Mouse (Mus musculus): ENCODE measurements at regions not wholly inside any gene's neighbourhood (a gene's known extent, or its start where the extent isn't known, plus 50 kb on each side); places are given as distances from the start of the nearest gene placed in this dataset.

GRCm38 (mm10) chr10:111746067-111746878 lies 226.2 kb upstream of the Krr1 start:
- no peak for DNase-seq

GRCm38 (mm10) chr10:111746879-111747477 lies 225.5 kb upstream of the Krr1 start:
- no peak for DNase-seq

DNA sequence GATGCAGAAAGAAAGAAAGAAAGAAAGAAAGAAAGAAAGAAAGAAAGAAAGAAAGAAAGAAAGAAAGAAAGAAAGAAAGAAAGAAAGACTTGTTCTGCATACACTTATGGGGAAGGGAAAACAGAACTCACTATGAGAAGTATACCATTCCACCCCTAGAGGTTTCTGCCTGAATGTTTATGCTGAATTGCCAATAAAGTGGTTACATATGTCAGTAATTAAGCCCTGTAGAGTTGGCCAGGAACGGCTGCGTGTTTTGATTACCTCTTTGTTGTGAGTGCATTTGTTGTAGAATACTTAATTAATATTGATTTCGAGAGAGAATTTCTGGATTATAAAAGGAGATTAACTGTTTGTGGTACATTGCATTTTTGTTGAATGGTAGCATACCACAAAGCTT lies 224.0 kb upstream of the Krr1 start:
- no peak for DNase-seq

- DNase-seq = no peak
These were observed 218.8 kb upstream of the Krr1 start for GRCm38 (mm10) chr10:111753646-111754045.

DNA sequence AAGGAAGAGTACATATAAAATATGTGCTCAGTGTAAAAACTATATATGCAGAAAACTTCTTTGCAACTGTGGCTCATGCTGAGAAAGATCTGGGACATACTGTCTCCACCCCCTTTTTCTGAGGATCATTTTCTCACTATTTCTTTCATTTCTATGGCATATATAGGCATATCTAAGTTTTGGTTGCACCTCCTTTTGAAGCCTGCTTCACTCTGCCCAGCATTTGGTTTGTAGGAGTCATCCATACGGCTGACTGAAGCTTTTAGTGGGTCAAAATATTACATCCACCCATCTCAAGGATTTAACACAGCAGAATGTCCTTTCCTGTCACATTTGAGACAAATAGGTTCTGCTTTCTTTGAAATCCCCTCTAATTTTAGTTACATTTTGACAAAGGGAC lies 216.5 kb upstream of the Krr1 start:
- DNase-seq = no peak

DNA sequence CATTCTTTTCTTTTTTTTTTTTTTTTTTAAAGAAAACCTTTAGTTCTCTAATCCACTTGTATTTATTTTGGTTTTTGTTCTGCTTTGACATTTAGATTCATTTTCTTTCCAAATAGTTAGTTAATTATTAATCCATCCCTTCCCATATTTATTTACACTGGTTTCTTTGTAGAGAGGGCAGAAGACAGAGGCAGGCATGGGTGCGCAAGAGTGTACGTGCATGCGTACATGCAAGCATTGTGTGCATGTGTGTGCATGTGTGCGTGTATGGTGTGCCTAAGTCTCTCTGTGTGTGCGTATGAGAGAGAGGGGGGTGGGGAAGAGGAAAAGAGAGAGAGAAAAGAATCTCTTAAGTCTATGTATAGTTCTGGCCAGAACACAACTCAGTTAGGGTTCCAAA lies 215.9 kb upstream of the Krr1 start:
- no peak for DNase-seq

DNA sequence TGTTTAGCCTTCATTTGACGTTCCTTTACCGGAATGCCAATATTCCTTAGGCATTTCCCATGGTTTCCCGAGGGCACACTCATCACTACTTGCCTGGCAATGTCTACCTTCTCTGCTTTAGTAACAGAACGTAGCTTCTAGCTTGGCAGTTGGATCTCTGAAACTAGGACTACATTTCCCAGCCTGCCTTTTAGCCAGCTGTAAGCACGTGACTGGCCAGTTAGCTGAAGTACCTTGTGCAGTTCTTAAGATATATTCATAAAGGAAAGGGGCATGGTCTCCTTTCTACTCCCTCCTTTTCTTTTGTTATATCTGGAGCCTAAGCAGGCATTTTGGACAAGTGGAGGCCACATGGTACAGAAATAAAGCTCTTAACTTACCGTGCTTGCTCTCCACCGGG lies 214.8 kb upstream of the Krr1 start:
- DNase-seq = no peak

DNA sequence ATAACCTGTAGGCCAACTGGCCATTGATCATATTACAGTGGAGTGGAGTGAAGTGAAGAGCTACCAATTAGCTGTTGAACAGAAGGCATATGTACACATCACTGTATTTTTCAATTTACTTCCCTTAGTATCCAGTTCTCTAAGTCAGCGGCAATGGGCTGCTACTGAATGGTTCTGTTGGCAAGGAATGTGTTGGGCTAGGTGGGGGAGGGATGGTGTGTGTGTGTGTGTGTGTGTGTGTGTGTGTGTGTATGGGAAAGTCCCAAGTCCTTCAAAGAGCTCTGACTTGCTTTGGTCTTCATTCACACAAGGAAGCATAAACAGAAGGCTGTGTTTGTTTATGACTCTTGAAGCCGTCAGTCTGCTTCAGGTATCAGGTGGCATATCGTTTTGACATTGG lies 213.0 kb upstream of the Krr1 start:
- DNase-seq = no peak

DNA sequence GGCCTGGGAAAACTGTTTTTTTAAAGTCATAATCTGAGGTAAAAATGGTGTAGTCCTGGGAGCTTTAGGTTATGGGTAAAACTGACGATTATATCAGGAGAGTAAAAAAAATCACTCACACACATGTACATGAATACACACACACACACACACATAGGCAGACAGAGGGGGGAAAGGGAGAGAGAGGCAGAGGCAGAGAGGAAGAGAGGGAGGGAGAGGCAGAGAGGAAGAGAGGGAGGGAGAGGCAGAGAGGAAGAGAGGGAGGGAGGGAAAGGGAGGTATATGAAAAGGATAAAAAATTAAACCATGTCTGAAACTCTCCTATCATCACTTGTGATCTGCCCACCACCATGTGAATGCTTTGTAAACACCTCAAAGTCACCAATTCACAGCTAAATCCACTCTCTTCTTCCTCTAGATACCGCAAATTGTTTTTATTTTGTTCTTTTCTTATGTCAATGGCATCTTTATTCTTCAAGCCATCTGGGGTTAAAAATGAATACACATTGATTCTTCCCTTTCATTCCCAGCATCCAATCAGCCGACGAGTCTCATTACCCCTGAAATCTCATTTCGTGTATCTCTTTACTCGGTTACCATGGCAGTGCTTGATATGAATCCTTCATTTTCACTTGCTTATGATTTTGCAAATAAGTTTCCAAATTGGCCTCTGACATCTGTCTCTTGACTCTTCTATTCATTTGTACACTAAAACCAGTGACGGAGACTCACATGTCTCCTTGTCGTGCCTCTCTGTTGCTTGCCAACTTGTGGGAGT lies 209.5 kb upstream of the Krr1 start:
- DNase-seq = no peak

GRCm38 (mm10) chr10:111767011-111767720 lies 205.3 kb upstream of the Krr1 start:
- DNase-seq = no peak

DNA sequence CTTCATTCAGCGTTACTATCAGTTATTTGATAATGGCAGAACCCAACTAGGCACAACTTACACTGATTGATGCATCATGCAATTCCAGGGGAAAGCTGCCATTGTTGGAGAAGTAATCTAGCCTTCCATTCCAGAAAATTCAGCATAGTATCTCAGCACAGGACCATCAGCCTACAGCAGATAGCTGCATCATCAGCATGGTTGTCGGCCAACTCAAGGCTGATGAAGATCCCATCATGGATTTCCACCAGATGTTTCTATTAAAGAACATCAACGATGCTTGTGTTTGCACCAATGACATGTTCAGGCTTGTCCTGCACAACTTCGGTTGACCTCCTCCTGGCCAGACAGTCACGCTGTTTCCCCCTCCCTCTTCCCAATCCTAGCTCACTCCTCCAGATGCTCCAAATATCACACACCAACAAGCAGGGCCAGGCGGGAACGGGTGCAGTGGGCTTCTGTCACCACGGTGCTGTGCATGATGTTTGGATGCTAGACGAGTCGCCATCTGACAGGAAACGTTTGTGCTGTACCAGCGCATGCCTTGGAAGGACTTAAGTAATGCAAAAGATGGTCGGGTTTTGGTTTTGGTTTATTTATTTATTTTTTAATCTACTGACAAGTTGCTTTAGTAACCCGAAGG lies 204.5 kb upstream of the Krr1 start:
- DNase-seq = no peak

DNA sequence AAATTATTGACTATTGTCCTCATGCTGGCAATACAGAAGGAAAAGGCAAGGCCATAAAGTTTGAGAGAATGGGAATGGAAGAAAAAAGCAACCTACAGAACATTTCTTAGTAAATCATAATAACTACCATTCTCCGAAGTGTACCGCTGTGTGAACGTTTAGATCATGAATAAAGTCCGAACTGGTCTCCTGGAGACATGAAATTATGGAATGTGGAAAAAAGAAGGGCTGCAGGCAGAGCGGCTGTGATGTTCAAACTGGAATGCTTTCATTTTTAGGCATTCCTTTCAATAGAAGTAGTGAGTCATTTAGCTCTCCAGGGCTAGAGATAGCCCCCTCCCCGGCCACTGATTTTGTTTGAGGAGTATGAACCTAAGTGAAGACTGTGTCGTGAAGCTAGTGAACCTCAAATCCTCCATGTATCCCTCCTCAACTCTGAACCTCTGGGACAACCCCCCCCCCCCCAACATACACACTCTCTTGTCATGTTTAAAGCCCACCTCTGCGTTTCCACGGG lies 202.9 kb upstream of the Krr1 start:
- no peak for DNase-seq

- no peak for DNase-seq
These were observed 202.4 kb upstream of the Krr1 start for GRCm38 (mm10) chr10:111770027-111770426.

- no peak for DNase-seq
These were observed 201.5 kb upstream of the Krr1 start for GRCm38 (mm10) chr10:111771010-111771409.

GRCm38 (mm10) chr10:111777559-111777958 lies 194.9 kb upstream of the Krr1 start:
- no peak for DNase-seq

- no peak for DNase-seq
These were observed 194.4 kb upstream of the Krr1 start for GRCm38 (mm10) chr10:111778111-111778510.

DNA sequence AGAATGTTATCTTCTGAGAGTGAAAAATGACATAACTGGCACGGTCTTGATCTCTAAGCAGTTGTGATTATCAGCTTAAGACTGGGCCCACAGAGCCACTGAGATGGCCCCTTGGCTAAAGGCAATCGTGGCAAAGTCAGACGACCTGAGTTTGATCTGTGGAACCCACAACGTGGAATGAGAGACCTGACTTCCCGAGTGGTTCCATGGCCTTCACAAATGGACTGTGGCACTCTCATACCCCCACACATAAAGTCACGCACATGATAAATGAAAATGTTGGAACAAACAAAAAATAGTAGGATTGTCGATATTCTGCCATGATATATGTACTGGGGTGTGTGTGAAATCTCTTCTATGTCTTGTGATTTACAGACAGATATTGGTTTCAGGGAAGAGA lies 192.5 kb upstream of the Krr1 start:
- no peak for DNase-seq

GRCm38 (mm10) chr10:111782195-111782810 lies 190.2 kb upstream of the Krr1 start:
- no peak for DNase-seq

DNA sequence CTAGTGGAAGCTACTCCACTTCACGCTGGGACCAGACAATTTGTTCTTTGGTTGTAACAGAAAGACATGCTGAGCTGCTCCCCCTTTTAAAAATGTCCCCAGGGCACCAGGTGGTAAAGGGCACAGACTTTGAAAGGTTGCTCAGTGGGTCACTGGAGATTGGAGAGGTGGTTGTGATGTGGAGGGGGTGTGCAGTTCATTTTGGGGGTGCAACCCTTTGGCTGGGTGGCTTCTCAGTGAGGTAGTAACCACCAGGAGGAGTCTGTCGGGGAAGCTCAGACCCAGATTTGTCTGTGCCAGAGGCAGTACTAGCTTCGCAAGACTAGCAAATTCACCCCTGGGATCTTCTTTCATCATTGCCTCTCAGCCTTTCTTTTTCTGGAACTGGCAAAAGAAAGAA lies 189.0 kb upstream of the Krr1 start:
- no peak for DNase-seq

DNA sequence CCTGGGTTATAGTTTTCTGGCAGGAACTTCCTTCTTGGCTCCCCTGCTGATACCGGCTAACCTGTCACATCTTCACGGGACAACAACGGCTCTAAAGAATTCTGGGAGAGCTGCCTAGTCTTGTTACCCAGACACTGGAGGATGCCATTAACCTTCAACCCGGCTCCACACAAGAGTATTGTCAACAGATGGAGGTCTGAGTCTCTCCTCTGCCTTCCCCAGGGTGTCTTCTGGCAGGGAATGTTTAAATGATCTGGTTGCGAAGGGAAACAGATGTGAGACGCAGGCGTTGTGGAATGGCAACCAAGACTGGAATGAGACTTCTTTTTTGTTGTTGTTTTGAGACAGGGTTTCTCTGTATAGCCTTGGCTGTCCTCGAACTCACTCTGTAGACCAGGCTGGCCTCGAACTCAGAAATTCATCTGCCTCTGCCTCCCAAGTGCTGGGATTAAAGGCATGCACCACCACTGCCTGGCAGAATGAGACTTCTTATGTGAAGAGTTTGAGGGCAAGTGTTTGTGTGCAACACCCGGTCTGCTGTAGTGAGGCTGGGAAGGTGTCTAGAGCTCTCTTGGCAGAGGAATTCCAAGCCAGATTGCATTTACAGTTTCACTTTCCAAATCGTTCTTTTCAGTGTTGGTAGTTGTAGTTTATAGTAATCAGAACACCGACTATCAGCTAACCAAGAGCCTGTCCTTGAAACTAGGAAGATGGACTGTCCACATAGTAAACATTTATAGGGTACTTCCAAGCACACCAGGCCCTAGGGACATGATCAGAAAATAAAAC lies 188.2 kb upstream of the Krr1 start:
- no peak for DNase-seq

GRCm38 (mm10) chr10:111787175-111787574 lies 185.3 kb upstream of the Krr1 start:
- DNase-seq = no peak

Measured in right cerebral cortex, postnatal 14 days (tissue).